Mouse (Mus musculus) stomach, adult 2 months (tissue): ENCODE results near the gene Foxl1. TPM values are rescaled to one million over a fixed set of nuclear protein-coding genes. Genes with fewer than 3 reads are reported as not detected.

ENCODE experiments used
- polyA plus RNA-seq: library from polyadenylated mRNA; depleted of rRNA; stranded (reverse); fragments of >200 nt; gene quantifications from 2 replicates; pipeline ENCODE4 v1.2.3, GENCODE M21; 2012; rRNA removed

The Foxl1 gene
- polyA plus RNA-seq = 1.6 and 2.4 TPM in 2 replicates

GRCm38 (mm10) chr8:121127756-121128375 is at the start of gene Foxl1:
TSS of gene Foxl1 (plus strand) at chr8:121127940.

GRCm38 (mm10) chr8:121084210-121084951 is 43.4 kb upstream of the Foxl1 start, which contains the start of gene Foxf1:
TSS of gene Foxf1 (plus strand) at chr8:121084386.

GRCm38 (mm10) chr8:121107668-121108656 is 19.8 kb upstream of the Foxl1 start, which contains the start of gene Mthfsd:
TSS of gene Mthfsd (minus strand) at chr8:121108392.

GRCm38 (mm10) chr8:121115948-121116347 is 11.8 kb upstream of the Foxl1 start, which contains the start of gene Foxc2:
TSS of gene Foxc2 (plus strand) at chr8:121116171.

Other genes starting within 250 kb of the Foxl1 start
- 32.6 and 48.8 TPM in 2 replicates for gene Foxf1, start 43.6 kb upstream of the Foxl1 start, polyA plus RNA-seq
- 25.9 and 32.2 TPM in 2 replicates for gene Mthfsd, start 19.5 kb upstream of the Foxl1 start, polyA plus RNA-seq
- 0.92 and 0.98 TPM in 2 replicates for gene Foxc2, start 11.8 kb upstream of the Foxl1 start, polyA plus RNA-seq